In the genomic region with DNA sequence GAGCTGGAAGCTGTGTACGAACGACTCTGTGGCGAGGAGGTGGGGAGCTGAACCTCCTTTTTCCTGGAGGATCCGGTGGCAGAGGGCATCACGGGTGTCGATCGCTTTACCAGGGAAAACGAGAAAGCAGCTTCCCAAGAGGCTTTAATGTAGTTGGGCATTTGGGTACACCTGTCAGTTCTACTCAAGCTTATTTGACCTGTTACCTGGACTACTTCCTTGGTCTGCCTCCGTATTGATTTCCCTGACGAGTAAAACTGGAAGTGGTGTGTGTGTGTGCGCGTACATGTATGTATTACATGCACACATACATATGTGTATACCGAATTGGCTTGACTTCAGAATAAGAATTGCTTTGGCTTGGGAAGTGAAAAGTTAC, we compare ENCODE assay signal across 8 mouse cellular contexts. TPM values are rescaled to one million over a fixed set of nuclear protein-coding genes. Genes with fewer than 3 reads are reported as not detected.
DNase-seq lines count a peak whose midpoint lies in the region; ATAC-seq and TF ChIP-seq lines count a peak whose summit lies in the region.

No protein-coding gene starts in this region.

- intact Hi-C loops in left cerebral cortex, adult 2 months (cut with DNase I) = loop anchor here (5.0 kb wide), 3 partner anchors 150 to 245 kb away; a partner anchor contains a TSS
- intact Hi-C loops in gastrocnemius, postnatal 36 days (cut with DNase I) = no loop called here

- under 1% methylated on average over 13 of the region's 13 CpGs for WGBS in embryonic facial prominence, embryonic 13.5 days
- WGBS in intestine, embryonic 16.5 days = under 1% methylated on average over 13 of the region's 13 CpGs
- 2% methylated on average over 13 of the region's 13 CpGs for WGBS in neural tube, embryonic 12.5 days

- TF ChIP-seq CTCF in left cerebral cortex, adult 2 months (IDR thresholded peaks at IDR 0.05) = no peak

- peaks cover 23% of the 10 kb centered on the region for H3K4me1 ChIP-seq in embryonic facial prominence, embryonic 13.5 days
- H3K4me1 ChIP-seq in intestine, embryonic 16.5 days (ENCODE audit: control insufficient read depth, insufficient read depth, low read length) = peaks cover 15% of the 10 kb centered on the region
- peaks cover 14% of the 10 kb centered on the region; the same call in 1 of the 2 replicates for H3K4me1 ChIP-seq in neural tube, embryonic 12.5 days

- H3K4me3 ChIP-seq in left cerebral cortex, adult 2 months = peak overlapping the region; percentile 85
- H3K4me3 ChIP-seq in embryonic facial prominence, embryonic 13.5 days = peak overlapping the region; percentile 87
- H3K4me3 ChIP-seq in intestine, embryonic 16.5 days (ENCODE audit: low read length) = peak overlapping the region; percentile 95
- peak overlapping the region; percentile 87 for H3K4me3 ChIP-seq in neural tube, embryonic 12.5 days

- H3K36me3 ChIP-seq in embryonic facial prominence, embryonic 13.5 days = peaks cover 50% of the 10 kb centered on the region
- H3K36me3 ChIP-seq in intestine, embryonic 16.5 days (ENCODE audit: control insufficient read depth, insufficient read depth, low read length) = peaks cover 14% of the 10 kb centered on the region; the same call in 1 of the 2 replicates
- H3K36me3 ChIP-seq in neural tube, embryonic 12.5 days = peaks cover 48% of the 10 kb centered on the region

- H3K27ac ChIP-seq in left cerebral cortex, adult 2 months = peak overlapping the region; percentile 98
- H3K27ac ChIP-seq in embryonic facial prominence, embryonic 13.5 days = peak overlapping the region; percentile 77; the same call in 1 of the 2 replicates
- H3K27ac ChIP-seq in intestine, embryonic 16.5 days (ENCODE audit: low read length) = peak overlapping the region; percentile 76
- peak overlapping the region; percentile 43; the same call in 1 of the 2 replicates for H3K27ac ChIP-seq in neural tube, embryonic 12.5 days

- peak overlapping the region; percentile 70 for H3K4me2 ChIP-seq in embryonic facial prominence, embryonic 13.5 days
- peak overlapping the region; percentile 69 for H3K4me2 ChIP-seq in intestine, embryonic 16.5 days (ENCODE audit: low read depth, low read length)
- peak overlapping the region; percentile 61 for H3K4me2 ChIP-seq in neural tube, embryonic 12.5 days (replicated peaks)

- H3K9ac ChIP-seq in embryonic facial prominence, embryonic 13.5 days = peak overlapping the region; percentile 87
- peak overlapping the region; percentile 89 for H3K9ac ChIP-seq in intestine, embryonic 16.5 days (ENCODE audit: low read depth, low read length)
- peak overlapping the region; percentile 80 for H3K9ac ChIP-seq in neural tube, embryonic 12.5 days

- no peak for ATAC-seq in embryonic facial prominence, embryonic 13.5 days (ENCODE audit: insufficient number of reproducible peaks, insufficient read depth, low FRiP score, low TSS enrichment, low read depth)
- ATAC-seq in intestine, embryonic 16.5 days = peak; percentile 55
- ATAC-seq in neural tube, embryonic 12.5 days (ENCODE audit: low FRiP score, low read depth) = peak; percentile 21; the same call in 1 of the 2 replicates

- H3K9me3 ChIP-seq in embryonic facial prominence, embryonic 13.5 days = no peaks in the 10 kb centered on the region
- H3K9me3 ChIP-seq in intestine, embryonic 16.5 days (ENCODE audit: control insufficient read depth, low read length) = no peaks in the 10 kb centered on the region
- H3K9me3 ChIP-seq in neural tube, embryonic 12.5 days = no peaks in the 10 kb centered on the region

- DNase-seq in left cerebral cortex, adult 2 months (ENCODE audit: extremely low spot score in 1 of 2, low spot score in 2 of 2) = no peak
- no peak for DNase-seq in left cerebral cortex, adult 11 months (ENCODE audit: low spot score)
- DNase-seq in gastrocnemius, postnatal 36 days = no peak
- no peak for DNase-seq in cerebellum, postnatal 10 days
- no peak for DNase-seq in ovary, postnatal 10 days (ENCODE audit: low spot score)

- H3K27me3 ChIP-seq in embryonic facial prominence, embryonic 13.5 days = no peaks in the 10 kb centered on the region
- H3K27me3 ChIP-seq in intestine, embryonic 16.5 days (replicated peaks; ENCODE audit: control insufficient read depth, insufficient read depth, low read length) = no peaks in the 10 kb centered on the region
- H3K27me3 ChIP-seq in neural tube, embryonic 12.5 days (replicated peaks) = no peaks in the 10 kb centered on the region

RNA-seq across cellular contexts. Expression of a gene that starts 0.6 kb away (rescaled TPM):
- total RNA-seq in left cerebral cortex, adult 2 months (2021) = 10 to 100 TPM; 61.8 to 66.5 TPM
- polyA plus RNA-seq in embryonic facial prominence, embryonic 13.5 days (2015; fragmentation: Nextera tagmentation; extraction: Ambion mirVana) = 158 and 170 TPM in 2 replicates
- polyA plus RNA-seq in intestine, embryonic 16.5 days (2015; fragmentation: Nextera tagmentation; extraction: Ambion mirVana) = 107 and 114 TPM in 2 replicates
- polyA plus RNA-seq in neural tube, embryonic 12.5 days (2016; fragmentation: Nextera tagmentation; extraction: Ambion mirVana) = 156 TPM in 2 replicates
- 10 to 100 TPM; 16.5 to 18.5 TPM for total RNA-seq in gastrocnemius, postnatal 36 days (2021)

RNA-seq across cellular contexts. Expression of a gene that starts 0.8 kb away (rescaled TPM):
- total RNA-seq in left cerebral cortex, adult 2 months (2021) = 10 to 100 TPM; 49.0 to 59.1 TPM
- polyA plus RNA-seq in embryonic facial prominence, embryonic 13.5 days (2015; fragmentation: Nextera tagmentation; extraction: Ambion mirVana) = 82.9 and 83.8 TPM in 2 replicates
- 78.5 and 79.3 TPM in 2 replicates for polyA plus RNA-seq in intestine, embryonic 16.5 days (2015; fragmentation: Nextera tagmentation; extraction: Ambion mirVana)
- polyA plus RNA-seq in neural tube, embryonic 12.5 days (2016; fragmentation: Nextera tagmentation; extraction: Ambion mirVana) = 77.0 and 77.7 TPM in 2 replicates
- total RNA-seq in gastrocnemius, postnatal 36 days (2021) = 10 to 100 TPM; 57.2 to 59.1 TPM

RNA-seq across cellular contexts. Expression of a gene that starts 41.4 kb away (rescaled TPM):
- 100 to 1,000 TPM; 103 TPM for total RNA-seq in left cerebral cortex, adult 2 months (2021)
- polyA plus RNA-seq in embryonic facial prominence, embryonic 13.5 days (2015; fragmentation: Nextera tagmentation; extraction: Ambion mirVana) = 0.60 and 2.3 TPM in 2 replicates
- 2.0 and 2.4 TPM in 2 replicates for polyA plus RNA-seq in intestine, embryonic 16.5 days (2015; fragmentation: Nextera tagmentation; extraction: Ambion mirVana)
- polyA plus RNA-seq in neural tube, embryonic 12.5 days (2016; fragmentation: Nextera tagmentation; extraction: Ambion mirVana) = 1.0 and 1.1 TPM in 2 replicates
- 1 to 10 TPM; 4.8 TPM for total RNA-seq in gastrocnemius, postnatal 36 days (2021)

RNA-seq across cellular contexts. Expression of a gene that starts 55.1 kb away (rescaled TPM):
- total RNA-seq in left cerebral cortex, adult 2 months (2021) = 10 to 100 TPM; 20.7 to 21.0 TPM
- 13.0 and 15.2 TPM in 2 replicates for polyA plus RNA-seq in embryonic facial prominence, embryonic 13.5 days (2015; fragmentation: Nextera tagmentation; extraction: Ambion mirVana)
- polyA plus RNA-seq in intestine, embryonic 16.5 days (2015; fragmentation: Nextera tagmentation; extraction: Ambion mirVana) = 13.8 and 15.1 TPM in 2 replicates
- polyA plus RNA-seq in neural tube, embryonic 12.5 days (2016; fragmentation: Nextera tagmentation; extraction: Ambion mirVana) = 9.9 and 11.9 TPM in 2 replicates
- 1 to 10 TPM; 3.2 to 3.8 TPM for total RNA-seq in gastrocnemius, postnatal 36 days (2021)

Comparison
In these comparisons a context has a peak if more than half of its experiments do, and no peak if none do; other contexts are left out.
1. H3K27ac ChIP-seq: peak in every context shown above with its lines; median percentile 98 in left cerebral cortex, adult 2 months; 77 in embryonic facial prominence, embryonic 13.5 days; 76 in intestine, embryonic 16.5 days; 43 in neural tube, embryonic 12.5 days.